Mouse (Mus musculus) layer of hippocampus, adult 8-10 months (tissue): ENCODE measurements around the gene Rbm38. TPM values are rescaled to one million over a fixed set of nuclear protein-coding genes. Genes with fewer than 3 reads are reported as not detected.

Experiments used
- DNase-seq, 2 experiments: peaks; one replicate each; pipeline ENCODE4 v3.0.0; 2022; ENCODE audit warnings: low spot score in 2 of 2
- total RNA-seq, 4 experiments: library from RNA; stranded (reverse); gene quantifications; 2 replicates each; pipeline ENCODE4 v1.2.4; 2022

Gene Rbm38
- total RNA-seq, 4 experiments from 2014 or later: 3.1 to 6.3 (median 4.6) TPM

DNA sequence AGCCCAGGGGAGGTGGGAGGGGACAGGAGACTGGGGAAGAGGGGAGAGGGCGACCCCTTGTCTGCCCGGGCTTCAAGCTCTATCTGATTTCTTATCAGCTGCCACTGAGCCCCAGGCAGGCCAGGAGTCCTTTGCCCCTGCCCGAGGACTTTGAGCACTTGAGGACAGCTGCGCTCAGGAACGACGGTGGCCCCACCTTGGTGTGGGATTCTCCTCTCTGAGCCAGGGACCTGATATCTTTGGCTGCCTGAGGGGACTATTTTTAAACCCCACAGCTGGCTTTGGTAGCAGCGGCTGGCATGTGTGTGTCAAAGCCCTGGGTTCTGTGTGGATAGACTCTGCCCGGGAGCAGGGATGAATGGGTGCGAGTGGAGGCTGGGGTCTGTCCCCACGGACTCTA is 37.3 kb downstream of the Rbm38 start:
- no peak for DNase-seq

DNA sequence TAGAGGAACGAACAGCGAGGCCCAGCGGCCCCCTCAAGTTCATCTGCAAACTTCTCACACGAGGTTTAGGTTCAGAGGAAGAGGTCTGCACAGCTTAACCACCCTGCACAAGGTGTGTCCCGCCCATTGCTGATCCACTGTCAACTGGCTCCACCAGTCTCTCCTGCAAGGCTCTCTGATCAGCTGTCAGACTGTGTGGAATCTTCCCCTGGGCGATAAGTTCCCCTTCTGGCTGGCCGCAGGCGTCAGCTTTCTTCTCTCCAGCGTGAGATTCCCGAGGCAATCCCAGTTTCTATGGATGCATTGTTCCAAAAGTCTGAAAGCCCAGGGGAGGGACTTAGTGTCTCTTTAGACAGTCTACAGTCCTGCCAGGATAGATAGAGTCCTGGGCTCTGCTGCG is 38.0 kb downstream of the Rbm38 start:
- DNase-seq: no peak

GRCm38 (mm10) chr2:173060450-173060849 is 40.2 kb downstream of the Rbm38 start:
- DNase-seq: no peak

GRCm38 (mm10) chr2:173061443-173062351 is 41.4 kb downstream of the Rbm38 start:
- no peak for DNase-seq

DNA sequence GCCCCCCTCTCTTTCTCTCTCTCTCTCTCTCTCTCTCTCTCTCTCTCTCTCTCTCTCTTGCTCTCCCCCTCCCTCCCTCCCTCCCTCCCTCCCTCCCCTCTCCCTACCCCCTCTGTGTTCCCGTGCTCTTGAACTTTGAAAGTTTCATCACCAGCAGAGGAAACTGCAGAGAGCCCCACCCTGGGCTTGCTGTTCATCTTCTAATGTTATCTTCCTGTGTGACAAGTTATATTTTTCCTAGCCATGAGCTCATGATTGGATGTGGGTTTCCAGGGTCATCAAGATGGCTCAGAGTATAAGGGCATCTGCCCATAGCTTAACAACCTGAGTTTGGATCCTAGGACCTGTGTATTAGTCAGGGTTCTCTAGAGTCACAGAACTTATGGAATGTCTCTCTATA is 42.9 kb downstream of the Rbm38 start:
- no peak for DNase-seq

DNA sequence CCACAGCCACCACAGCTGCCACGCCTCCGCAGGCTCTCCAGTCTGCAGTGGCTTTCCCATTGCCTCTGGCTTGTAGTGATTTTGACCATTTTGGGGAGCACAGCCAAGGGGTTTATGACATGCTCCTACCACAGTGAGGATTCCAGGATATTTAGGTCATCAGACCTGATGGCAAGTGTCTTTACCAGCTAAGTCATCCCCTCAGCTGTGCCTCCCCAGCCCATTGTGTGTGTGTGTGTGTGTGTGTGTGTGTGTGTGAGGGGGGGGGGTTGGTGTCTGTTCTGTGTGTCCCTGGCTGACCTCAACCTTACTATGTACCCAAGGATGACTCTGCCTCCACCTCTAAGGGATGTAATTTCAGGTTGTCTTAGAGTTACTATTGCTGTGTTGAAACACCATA is 44.6 kb downstream of the Rbm38 start:
- no peak for DNase-seq

- DNase-seq: no peak
These were observed 52.6 kb downstream of the Rbm38 start for GRCm38 (mm10) chr2:173072948-173073347.

DNA sequence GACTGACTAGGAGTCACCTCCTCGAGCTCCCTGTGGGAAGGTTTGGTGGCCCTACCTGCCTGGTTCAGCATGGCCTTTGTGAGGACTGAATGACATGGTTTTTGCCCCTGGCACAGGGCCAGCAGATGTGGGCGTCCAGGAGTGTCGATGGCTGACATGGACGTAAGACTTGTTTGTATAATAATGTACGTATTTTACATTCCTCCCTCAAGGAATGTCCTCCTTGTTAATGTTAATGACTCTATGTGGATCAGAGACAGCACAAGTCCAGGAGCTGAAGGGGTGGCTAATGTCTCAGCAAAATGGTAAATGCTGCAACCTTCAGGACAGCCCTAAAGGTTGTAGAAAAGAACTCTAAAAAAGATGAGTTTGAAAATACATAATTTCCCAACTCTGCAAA is 53.4 kb downstream of the Rbm38 start:
- DNase-seq: no peak

DNA sequence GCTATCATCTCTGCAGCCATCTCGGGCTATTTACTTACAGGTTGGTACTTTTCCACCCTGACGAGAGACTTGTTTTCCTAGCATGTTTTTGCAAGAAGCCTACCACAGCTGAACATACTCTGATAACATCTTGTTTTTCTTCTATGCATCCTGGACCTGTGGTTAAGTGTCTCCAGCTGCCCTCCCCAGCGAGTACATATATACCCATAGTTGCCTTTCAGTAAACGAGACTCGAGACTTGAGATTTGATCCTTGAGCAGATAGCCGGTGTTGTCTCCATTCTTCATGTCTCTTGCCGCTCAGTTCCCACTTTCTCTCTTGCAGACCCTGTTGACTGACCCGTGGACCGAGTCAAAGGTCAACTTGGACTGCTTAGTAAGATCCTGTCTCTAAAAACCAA is 56.6 kb downstream of the Rbm38 start:
- DNase-seq: no peak

- no peak for DNase-seq
These were observed 59.7 kb downstream of the Rbm38 start for GRCm38 (mm10) chr2:173079766-173080549.

- peak; percentile 46 to 61 for DNase-seq
These were observed 60.5 kb downstream of the Rbm38 start for GRCm38 (mm10) chr2:173080785-173081241.

- DNase-seq: no peak
These were observed 62.4 kb downstream of the Rbm38 start for GRCm38 (mm10) chr2:173082706-173083105.

- no peak for DNase-seq
These were observed 62.8 kb downstream of the Rbm38 start for GRCm38 (mm10) chr2:173083106-173083505.

DNA sequence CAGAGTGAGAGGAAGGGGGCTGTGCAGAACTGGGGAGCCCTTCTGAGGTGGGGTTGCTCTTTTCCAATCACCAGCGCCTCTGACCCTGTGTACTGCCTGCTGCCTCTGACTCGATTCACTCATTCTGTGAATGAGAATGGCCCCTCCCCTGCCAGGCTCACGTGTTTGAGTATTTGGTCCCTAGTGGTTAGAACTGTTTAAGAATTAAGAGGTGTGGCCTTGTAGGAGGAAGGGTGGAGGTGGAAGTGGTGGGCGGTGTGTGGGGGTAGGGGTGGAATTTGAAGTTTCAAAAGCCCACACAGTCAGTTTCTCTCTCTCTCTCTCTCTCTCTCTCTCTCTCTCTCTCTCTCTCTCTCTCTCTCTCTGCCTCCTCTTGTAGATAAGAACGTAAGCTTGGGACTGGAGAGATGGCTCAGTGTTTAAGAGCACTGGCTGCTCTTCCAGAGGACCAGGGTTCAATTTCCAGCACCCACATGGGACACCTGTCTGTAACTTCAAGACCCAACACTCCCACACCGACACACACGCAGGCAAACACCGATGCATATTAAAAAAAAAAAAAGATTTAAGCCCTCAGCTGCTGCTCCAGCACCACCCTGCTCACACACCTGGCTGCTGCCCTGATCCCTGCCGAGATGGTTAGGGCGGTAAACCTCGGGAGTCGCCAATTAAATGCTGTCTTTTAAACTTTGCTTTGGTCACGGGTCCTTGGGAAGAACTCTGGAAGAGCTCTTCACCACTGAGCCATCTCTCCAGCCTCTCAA is 63.6 kb downstream of the Rbm38 start:
- no peak for DNase-seq

Other genes with a start within 250 kb of the Rbm38 start
- 1 to 10 TPM; 7.1 to 9.8 (median 8.6) TPM for gene Bmp7, start 80.2 kb upstream of the Rbm38 start, total RNA-seq
- gene Spo11, start 42.8 kb upstream of the Rbm38 start, total RNA-seq: under 1 TPM in 3 of 4 experiments, not detected in 1; 0.14 to 0.56 (median 0.14) TPM
- gene Rae1, start 20.4 kb upstream of the Rbm38 start, total RNA-seq: 10 to 100 TPM; 77.5 to 82.0 (median 79.3) TPM
- not detected for gene Ctcfl, start 99.0 kb downstream of the Rbm38 start, total RNA-seq
- gene Pck1, start 132.6 kb downstream of the Rbm38 start, total RNA-seq: under 1 TPM in 1 of 4 experiments, not detected in 3; 0.11 TPM
- gene Zbp1, start 198.4 kb downstream of the Rbm38 start, total RNA-seq: 1 to 10 TPM in 2 of 4 experiments, not detected in 2; 1.5 to 2.5 TPM